Mouse (Mus musculus): ENCODE data around the gene Fam183b.
"Not testable (repeated sequence)": the region's sequence is repeated elsewhere in the genome, so short reads cannot be mapped to it uniquely, and the experiment has no call there.

Fam183b gene

DNA sequence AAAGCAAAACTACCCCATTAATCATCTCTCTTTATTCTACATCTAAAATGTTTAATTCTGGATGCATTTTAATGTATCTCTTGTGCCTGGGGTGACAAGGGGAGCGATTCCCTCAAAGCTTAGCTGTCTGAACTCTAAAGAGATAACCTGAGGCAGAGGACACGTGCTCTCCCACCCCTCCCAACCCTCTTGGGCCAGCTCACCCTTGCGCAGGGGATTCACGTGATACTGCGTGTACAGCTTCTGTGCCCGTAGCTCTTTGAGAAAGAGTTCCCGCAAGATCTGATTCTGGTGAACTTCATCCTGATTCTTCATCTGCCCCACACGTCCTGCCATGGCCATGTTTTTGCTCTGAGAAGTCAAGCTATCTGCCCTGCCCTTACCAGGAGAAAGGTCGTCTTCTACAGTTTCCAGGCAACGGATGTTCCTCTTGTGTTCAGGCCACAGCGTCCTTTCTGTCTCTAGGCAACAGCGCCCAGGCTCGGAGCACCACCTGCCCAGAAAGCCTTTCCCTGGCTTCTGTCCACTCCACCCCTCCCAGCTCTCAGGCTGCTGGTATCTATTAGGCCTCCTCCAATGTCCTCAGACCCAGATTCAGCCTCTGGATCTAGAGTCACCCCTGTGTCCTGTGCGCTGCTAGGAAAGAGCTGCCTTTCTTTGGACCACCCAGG is at the start of gene Fam183b:
Fam183b (minus strand) TSS at position 403 of the 671 bp plus-strand sequence.
- peak; percentile 10 for DNase-seq

GRCm38 (mm10) chr11:58849731-58850130 is 48.0 kb upstream of the Fam183b start:
- DNase-seq = no peak

- DNase-seq = no peak
These were observed 45.9 kb upstream of the Fam183b start for GRCm38 (mm10) chr11:58847636-58848035.

- peak; percentile 94 for DNase-seq
These were observed 45.2 kb upstream of the Fam183b start, which contains the start of gene Gm12258 for GRCm38 (mm10) chr11:58846919-58847461. TSS of gene Gm12258 (plus strand) at chr11:58847158.

DNA sequence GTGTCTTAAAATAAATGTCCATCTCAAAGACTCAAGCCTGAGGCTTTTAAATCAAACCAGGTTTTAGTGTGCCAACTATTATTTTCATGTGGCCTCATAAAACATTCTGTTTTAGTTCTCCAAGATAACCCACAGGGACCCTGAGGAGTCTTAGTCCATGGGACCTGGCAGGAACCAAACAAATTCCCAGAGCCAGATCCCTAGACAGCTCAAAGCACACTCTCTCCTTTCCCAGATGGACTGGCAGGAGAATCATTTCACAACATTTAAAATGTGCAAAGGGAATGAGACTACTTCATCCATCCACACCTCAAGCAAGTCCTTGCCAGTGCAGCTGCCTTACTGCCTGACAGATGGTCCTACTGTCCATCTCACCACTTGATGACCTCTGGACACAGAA is 37.2 kb upstream of the Fam183b start, which contains the start of gene Olfr311:
Olfr311 (plus strand) TSS at position 301 of the 400 bp plus-strand sequence.
- DNase-seq = not testable (repeated sequence)

DNA sequence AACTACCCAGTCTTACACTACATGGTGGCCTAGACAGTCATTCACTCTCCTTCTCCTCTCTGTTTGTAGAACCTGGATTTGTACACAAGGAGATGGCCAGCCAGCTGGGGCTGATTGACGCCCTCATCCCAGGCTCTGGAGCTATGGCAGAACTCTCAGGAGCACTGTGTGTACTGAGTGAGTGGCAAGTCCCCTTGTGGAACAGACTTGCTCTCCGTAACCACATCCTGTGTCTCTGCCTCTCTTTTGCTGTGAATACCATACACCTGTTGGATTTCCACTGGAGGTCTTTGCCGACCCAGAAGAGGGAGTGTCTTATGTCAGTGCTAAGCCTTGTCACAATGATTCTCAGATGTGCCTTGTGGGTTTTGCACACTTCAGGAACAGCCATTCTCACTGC is 30.8 kb upstream of the Fam183b start:
- DNase-seq = not testable (repeated sequence)

DNA sequence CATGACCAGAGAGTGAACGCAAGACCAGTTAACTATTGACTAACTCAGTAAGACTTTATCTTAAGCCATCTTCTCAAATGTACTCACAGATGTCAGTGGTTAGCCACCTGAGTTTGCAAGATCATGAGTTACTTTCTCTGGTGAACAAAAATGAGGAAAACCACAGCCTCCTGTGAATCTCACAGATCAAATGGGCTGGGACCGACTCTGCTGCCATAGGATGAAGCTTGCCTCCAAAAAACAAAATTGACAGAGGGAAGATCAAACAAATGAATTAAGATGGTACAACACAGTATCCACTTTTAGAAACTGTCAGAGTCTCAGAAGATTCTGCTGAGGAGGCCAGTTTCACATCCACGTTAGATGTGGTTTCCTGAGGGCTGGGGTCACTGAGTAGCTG is 28.0 kb upstream of the Fam183b start:
- DNase-seq = no peak

DNA sequence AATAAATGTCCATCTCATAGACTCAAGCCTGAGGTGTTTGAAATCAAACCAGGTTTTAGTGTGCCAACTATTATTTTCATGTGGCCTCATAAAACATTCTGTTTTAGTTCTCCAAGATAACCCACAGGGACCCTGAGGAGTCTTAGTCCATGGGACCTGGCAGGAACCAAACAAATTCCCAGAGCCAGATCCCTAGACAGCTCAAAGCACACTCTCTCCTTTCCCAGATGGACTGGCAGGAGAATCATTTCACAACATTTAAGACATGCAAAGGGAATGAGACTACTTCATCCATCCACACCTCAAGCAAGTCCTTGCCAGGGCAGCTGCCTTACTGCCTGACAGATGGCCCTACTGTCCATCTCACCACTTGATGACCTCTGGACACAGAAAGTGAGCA is 27.2 kb upstream of the Fam183b start, which contains the start of gene Olfr312:
Olfr312 (plus strand) TSS at position 301 of the 400 bp plus-strand sequence.
- DNase-seq = not testable (repeated sequence)

DNA sequence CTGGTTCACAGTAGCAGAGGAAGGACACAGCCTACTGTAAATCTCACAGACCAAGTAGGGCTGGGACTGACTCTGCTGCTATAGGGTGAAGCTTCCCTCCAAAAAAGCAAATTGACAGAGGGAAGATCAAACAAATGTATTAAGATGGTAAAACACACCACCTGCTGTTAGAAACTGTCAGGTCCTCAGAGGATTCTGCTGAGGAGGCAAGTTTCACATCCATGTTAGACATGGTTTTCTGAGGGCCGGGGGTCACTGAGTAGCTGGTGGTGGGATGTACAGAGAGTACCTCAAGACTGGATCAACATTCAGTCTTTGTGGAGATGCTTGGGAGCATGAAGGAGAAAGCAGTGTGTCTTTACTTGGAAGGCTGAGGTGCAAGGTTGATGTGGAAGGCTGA is 13.9 kb upstream of the Fam183b start:
- DNase-seq = no peak

DNA sequence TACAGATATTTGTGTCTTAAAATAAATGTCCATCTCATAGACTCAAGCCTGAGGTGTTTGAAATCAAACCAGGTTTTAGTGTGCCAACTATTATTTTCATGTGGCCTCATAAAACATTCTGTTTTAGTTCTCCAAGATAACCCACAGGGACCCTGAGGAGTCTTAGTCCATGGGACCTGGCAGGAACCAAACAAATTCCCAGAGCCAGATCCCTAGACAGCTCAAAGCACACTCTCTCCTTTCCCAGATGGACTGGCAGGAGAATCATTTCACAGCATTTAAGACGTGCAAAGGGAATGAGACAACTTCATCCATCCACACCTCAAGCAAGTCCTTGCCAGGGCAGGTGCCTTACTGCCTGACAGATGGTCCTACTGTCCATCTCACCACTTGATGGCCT is 12.9 kb upstream of the Fam183b start, which contains the start of gene Olfr313:
Olfr313 (plus strand) TSS at position 301 of the 400 bp plus-strand sequence.
- DNase-seq = not testable (repeated sequence)

DNA sequence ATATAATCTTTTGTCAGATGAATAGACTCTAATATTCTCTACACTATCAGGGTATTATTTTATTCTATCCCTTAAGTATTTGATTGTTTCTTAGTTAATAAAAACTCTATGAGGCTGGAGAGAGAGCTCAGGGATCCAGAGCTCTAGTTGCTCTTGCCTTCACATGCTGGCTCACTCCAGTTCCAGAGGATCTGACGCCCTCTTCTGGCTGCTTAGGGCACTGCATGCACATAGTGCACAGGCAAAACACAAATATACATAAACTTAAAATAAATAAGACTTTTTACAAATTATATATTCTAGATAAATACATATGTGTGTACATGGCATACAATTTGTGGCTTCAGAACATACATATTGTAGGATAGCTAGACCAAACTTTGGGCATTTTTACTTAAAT is 10.2 kb upstream of the Fam183b start:
- no peak for DNase-seq

DNA sequence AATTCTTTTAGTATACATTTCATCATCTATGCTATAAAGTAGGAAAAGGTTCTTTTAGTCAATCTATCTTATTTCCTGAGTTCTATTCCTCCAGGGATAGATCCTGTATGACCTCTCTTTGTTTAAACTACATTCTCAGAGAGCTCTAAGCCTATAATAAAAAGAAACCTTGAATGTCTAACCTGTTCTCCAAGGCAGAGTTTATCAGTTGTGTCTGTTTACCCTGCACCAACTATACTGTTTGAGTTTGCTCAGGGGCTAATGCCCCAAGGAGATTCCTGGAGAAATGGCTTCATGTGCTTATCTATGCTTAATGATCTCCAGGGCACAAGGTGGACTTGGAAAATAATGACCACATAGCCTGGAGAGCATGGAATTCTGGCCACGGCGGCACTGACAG is 2.6 kb upstream of the Fam183b start:
- DNase-seq = no peak

DNA sequence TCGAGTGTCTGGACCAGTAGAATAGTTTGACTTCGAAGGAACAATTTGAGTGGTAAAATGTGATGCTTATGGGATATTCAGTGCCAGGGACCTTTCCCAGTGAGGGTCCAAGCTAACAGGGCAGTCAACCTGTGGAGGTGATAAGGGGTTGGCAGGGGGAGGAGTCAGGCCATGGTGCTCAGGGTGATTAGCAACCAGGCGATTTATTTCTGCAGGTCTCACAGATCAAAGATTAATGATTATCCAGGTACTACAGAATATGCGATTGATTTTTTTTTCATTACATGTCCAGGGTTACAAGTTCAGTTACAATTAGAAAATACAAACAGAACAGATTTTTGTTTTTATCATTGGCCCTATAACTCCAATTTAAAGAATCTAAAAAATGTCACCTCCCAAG is 2.1 kb upstream of the Fam183b start:
- no peak for DNase-seq

- no peak for DNase-seq
These were observed 2.0 kb downstream of the Fam183b start for GRCm38 (mm10) chr11:58799747-58800146.

DNA sequence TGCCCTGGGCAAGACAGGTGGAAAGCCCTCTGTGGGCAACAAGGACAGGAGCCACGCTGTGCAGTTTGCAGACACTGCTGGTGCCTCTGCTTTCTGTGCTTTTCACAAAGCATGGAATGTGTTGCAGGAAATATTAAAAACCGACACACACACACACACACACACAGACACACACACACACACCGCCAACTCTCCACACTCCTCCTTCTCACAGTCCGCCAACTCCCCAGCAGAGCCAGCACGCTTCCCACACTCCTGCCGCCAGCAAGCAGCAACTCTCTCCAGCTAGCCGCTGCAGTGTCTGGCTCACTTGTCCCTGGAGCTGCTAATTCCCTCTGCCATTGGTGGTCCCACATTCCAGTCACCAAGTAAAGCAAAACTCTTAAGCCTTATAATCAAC is 4.9 kb downstream of the Fam183b start:
- no peak for DNase-seq

DNA sequence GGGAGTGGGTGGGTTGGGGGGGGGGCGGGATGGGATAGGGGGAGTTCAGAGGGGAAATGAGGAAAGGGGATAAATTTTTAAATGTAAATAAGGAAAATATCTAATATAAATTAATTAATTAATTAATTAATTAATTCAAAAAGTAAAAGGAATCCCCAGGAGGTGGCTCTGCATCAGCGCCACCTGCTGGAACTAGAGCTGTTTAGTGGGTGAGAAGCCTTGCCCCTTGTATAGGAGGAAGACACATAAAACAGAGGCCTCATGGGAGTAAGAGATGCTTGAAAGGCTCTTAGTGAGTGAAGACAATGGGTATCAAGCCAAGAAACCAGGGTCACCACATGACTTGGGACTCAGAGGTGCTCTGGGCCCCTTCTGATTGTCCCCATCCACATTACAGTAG is 5.9 kb downstream of the Fam183b start:
- no peak for DNase-seq

GRCm38 (mm10) chr11:58790646-58791045 is 11.1 kb downstream of the Fam183b start:
- no peak for DNase-seq

- no peak for DNase-seq
These were observed 11.7 kb downstream of the Fam183b start for GRCm38 (mm10) chr11:58790053-58790452.

DNA sequence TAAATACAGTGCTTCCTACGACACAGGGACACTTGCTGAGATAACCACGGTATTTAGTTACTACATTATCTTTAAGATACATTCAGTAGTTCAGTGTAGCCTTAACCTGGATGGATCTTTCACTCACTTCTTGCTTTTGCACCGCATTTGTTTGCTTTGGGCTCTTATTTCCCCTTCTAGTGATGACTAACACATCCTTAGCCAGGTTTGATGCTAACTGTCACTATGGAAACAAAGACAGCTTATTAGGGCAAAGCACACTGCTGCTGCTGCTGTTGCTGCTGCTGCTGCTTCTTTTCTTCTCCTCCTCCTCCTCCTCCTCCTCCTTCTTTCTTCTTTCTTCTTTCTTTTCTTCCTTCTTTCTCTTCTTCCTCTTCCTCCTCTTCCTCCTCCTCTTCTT is 12.2 kb downstream of the Fam183b start:
- no peak for DNase-seq

DNA sequence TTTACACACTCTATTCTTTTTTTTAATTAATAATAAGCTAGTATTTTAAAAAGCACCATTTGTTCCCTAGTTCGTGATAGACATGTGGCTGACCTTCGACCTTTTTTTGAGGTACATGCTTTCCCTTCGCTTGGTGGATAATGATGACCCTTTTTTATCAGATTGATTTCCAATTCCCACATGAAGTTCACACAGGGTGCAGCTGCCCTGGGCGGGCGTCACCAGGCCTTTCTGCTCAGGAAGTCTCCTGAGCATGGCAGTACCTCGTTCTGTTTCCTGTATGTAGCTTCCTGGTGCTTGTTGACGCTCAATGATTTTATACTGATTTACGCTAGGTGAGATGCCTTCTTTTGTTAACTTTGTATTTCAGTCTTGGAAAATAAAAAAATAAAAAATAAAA is 13.4 kb downstream of the Fam183b start:
- DNase-seq = no peak

DNA sequence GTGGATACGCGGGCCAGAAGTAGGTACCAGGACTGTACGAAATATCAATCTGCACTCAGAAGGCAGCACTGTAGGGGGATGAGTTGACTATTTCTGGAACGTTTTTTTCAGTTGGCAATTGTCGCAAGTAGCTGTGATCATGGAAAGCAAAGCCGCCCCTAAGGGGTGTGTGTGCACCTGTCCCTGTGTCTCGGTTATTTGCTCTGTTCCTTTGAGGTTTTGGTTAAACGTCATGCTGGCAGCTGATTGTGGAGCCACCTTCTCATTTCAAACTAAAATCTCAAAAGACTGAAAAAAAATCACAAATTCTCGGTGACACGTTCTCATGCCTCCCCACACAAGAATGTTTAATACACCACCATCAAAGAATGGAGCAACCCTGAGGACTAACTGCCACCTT is 14.1 kb downstream of the Fam183b start:
- DNase-seq = no peak

- no peak for DNase-seq
These were observed 17.6 kb downstream of the Fam183b start for GRCm38 (mm10) chr11:58784182-58784581.

DNA sequence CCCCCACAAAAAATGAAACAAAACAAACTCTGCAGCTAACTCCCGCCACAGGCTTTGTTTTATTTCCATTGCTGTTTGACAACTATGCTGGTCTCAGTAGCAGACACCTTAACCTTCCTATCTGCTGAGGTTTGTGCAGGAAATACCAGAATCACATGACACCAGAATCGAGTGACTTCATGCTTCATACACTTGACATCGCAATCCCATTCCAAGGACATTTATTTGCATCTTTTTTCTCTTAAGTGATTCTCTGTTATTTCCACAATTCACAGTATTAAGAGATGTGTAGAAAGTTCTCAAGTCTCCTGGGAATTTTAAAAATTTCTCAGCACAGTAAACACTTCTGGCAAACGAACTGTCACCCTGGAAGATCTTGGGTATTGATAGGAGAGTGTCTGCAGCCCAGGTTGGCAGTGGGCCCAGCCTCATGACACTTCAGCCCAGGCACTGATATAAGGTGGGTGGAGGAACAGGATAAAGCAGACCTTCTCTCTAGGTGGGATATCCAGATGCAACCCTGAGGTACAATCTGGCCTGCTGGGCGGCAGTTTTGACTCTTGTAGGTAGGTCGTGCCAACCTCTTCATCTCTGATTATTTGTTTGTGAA is 19.2 kb downstream of the Fam183b start, which contains the start of gene Olfr314:
Olfr314 (plus strand) TSS at position 473 of the 610 bp plus-strand sequence.
- no peak for DNase-seq

DNA sequence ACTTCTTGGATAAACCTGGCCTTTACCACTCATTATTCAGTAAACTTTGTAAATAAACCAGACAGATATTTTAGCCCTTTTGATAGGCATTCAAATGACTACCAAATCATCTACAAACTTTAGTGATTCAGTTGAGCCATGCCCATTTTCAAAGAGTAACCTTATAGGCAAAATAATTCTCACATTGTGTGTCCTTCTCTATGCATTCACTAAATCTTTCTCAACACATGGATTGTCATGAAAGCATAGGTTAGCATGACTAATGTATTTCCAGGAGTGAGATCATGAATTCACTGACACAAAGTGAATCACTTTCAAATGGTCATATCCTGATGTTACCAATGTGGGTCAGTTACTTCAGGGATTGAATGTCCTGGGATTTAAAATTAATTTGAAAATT is 28.9 kb downstream of the Fam183b start, which contains the start of gene Olfr315:
Olfr315 (plus strand) TSS at position 301 of the 400 bp plus-strand sequence.
- no peak for DNase-seq

Data from cerebellum, adult 9-11 months (tissue).